Mouse (Mus musculus): ENCODE results near the gene 4930568D16Rik. TPM values are rescaled to one million over a fixed set of nuclear protein-coding genes. Genes with fewer than 3 reads are reported as not detected.

Gene 4930568D16Rik
- polyA plus RNA-seq, 1 experiment from 2014 or later, result not detected

DNA sequence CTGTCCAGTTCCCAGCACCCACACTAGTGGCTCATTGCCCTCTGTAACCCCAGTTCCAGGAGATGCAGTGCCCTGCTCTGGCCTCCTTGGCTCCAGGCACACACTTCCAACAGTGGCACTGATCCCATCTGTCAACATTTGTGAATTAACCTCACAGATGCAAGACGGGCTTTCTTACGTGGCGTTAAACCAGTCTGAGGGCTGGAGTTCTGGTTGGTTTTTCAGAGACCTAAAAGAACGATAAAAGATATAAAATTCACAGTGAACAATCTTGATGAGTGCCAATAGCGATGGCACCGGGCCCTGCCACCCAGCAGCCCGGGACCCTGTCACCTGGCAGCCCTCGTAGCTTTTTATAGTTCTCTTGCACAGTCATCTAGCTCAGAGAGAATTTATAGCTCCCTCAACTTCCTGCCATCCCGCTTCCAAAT is 17.9 kb upstream of the 4930568D16Rik start:
- WGBS, result 76% methylated on average over 9 of the region's 9 CpGs
- Histone ChIP-seq H3K4me1 (ENCODE audit: control insufficient read depth, insufficient read depth, low read length) (no peaks in the 10 kb centered on the region), H3K27ac (replicated peaks; ENCODE audit: low read depth, low read length) (no peak overlapping the region), H3K27me3 (replicated peaks; ENCODE audit: control insufficient read depth, insufficient read depth, low read length) (no peaks in the 10 kb centered on the region), H3K9me3 (ENCODE audit: control insufficient read depth, low read length) (0 out of 2 replicates have a peak, but pooled peaks cover 6% of the 10 kb centered on the region), H3K4me2 (ENCODE audit: low read depth, low read length) (no peak overlapping the region), H3K4me3 (ENCODE audit: low read depth, low read length) (no peak overlapping the region), H3K9ac (ENCODE audit: low read depth, low read length) (no peak overlapping the region), H3K36me3 (ENCODE audit: control insufficient read depth, insufficient read depth, low read length) (no peaks in the 10 kb centered on the region)
- DNase-seq (ENCODE audit: low spot score) (no peak), ATAC-seq (ENCODE audit: low read depth) (no peak)

DNA sequence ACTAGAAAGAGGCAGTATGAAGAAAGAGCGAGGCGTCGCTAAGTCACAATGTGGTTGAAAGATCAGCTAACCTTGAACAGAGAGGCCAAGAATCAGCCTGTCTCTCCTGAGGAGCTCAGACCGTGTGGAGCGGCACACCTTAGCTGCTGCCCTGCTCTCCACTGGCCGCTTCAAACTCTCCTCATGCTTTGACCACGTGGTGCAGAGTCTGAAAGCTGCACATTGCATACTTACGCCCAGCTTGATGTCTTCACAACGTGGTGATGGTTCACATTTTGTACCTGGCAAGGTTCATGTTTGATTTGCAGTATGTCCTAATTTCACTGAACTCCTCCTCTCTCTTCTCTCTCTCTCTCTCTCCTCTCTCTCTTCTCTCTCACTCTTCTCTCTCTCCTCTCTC is 11.8 kb upstream of the 4930568D16Rik start:
- ATAC-seq (ENCODE audit: low read depth) (no peak), DNase-seq (ENCODE audit: low spot score) (no peak)
- H3K9me3 ChIP-seq (ENCODE audit: control insufficient read depth, low read length), result no peaks in the 10 kb centered on the region
- no peak overlapping the region for H3K4me2 ChIP-seq (ENCODE audit: low read depth, low read length)
- H3K4me3 ChIP-seq (ENCODE audit: low read depth, low read length), result no peak overlapping the region
- 64% methylated on average over 9 of the region's 9 CpGs for WGBS
- no peaks in the 10 kb centered on the region for H3K4me1 ChIP-seq (ENCODE audit: control insufficient read depth, insufficient read depth, low read length)
- H3K27ac ChIP-seq (replicated peaks; ENCODE audit: low read depth, low read length), result no peak overlapping the region
- no peak overlapping the region for H3K9ac ChIP-seq (ENCODE audit: low read depth, low read length)
- no peaks in the 10 kb centered on the region for H3K27me3 ChIP-seq (replicated peaks; ENCODE audit: control insufficient read depth, insufficient read depth, low read length)
- no peaks in the 10 kb centered on the region for H3K36me3 ChIP-seq (ENCODE audit: control insufficient read depth, insufficient read depth, low read length)

- Histone ChIP-seq H3K4me3 (ENCODE audit: low read depth, low read length) (no peak overlapping the region), H3K36me3 (ENCODE audit: control insufficient read depth, insufficient read depth, low read length) (no peaks in the 10 kb centered on the region), H3K4me1 (ENCODE audit: control insufficient read depth, insufficient read depth, low read length) (no peaks in the 10 kb centered on the region), H3K27ac (replicated peaks; ENCODE audit: low read depth, low read length) (no peak overlapping the region), H3K4me2 (ENCODE audit: low read depth, low read length) (no peak overlapping the region), H3K9me3 (ENCODE audit: control insufficient read depth, low read length) (no peaks in the 10 kb centered on the region), H3K27me3 (replicated peaks; ENCODE audit: control insufficient read depth, insufficient read depth, low read length) (no peaks in the 10 kb centered on the region), H3K9ac (ENCODE audit: low read depth, low read length) (no peak overlapping the region)
- ATAC-seq (ENCODE audit: low read depth), result no peak
- no peak for DNase-seq (ENCODE audit: low spot score)
- WGBS, result 51% methylated on average over 6 of the region's 6 CpGs
Measured at GRCm38 (mm10) chr2:35377600-35377999, 10.1 kb upstream of the 4930568D16Rik start.

GRCm38 (mm10) chr2:35373003-35373402 is 5.5 kb upstream of the 4930568D16Rik start:
- Histone ChIP-seq H3K4me3 (ENCODE audit: low read depth, low read length) (no peak overlapping the region), H3K36me3 (ENCODE audit: control insufficient read depth, insufficient read depth, low read length) (no peaks in the 10 kb centered on the region), H3K9ac (ENCODE audit: low read depth, low read length) (no peak overlapping the region), H3K27ac (replicated peaks; ENCODE audit: low read depth, low read length) (no peak overlapping the region), H3K9me3 (ENCODE audit: control insufficient read depth, low read length) (no peaks in the 10 kb centered on the region), H3K27me3 (replicated peaks; ENCODE audit: control insufficient read depth, insufficient read depth, low read length) (no peaks in the 10 kb centered on the region), H3K4me1 (ENCODE audit: control insufficient read depth, insufficient read depth, low read length) (no peaks in the 10 kb centered on the region), H3K4me2 (ENCODE audit: low read depth, low read length) (no peak overlapping the region)
- no peak for DNase-seq (ENCODE audit: low spot score)
- ATAC-seq (ENCODE audit: low read depth), result no peak
- WGBS, result 19% methylated on average over 3 of the region's 3 CpGs

DNA sequence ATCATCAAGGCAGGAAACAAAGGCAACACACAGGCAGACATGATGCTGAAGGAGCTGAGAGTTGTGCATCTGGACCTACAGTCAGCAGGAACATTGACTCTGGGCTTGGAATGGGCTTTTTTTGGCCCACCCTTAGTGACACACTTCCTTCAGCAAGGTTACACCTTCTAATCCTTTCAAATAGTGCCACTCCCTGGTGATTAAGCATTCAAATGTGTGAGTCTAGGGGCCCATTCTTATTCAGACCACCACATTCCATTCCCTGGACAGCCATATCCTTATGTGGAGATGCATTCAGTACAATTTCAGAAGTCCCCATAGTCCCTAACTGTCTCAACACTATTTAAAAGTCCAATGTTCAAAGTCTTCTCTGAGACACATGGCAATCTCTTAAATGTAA is 3.2 kb upstream of the 4930568D16Rik start:
- Histone ChIP-seq H3K36me3 (ENCODE audit: control insufficient read depth, insufficient read depth, low read length) (no peaks in the 10 kb centered on the region), H3K9ac (ENCODE audit: low read depth, low read length) (no peak overlapping the region), H3K27me3 (replicated peaks; ENCODE audit: control insufficient read depth, insufficient read depth, low read length) (no peaks in the 10 kb centered on the region), H3K9me3 (ENCODE audit: control insufficient read depth, low read length) (no peaks in the 10 kb centered on the region), H3K4me2 (ENCODE audit: low read depth, low read length) (no peak overlapping the region), H3K4me3 (ENCODE audit: low read depth, low read length) (no peak overlapping the region), H3K4me1 (ENCODE audit: control insufficient read depth, insufficient read depth, low read length) (no peaks in the 10 kb centered on the region), H3K27ac (replicated peaks; ENCODE audit: low read depth, low read length) (no peak overlapping the region)
- no peak for ATAC-seq (ENCODE audit: low read depth)
- no peak for DNase-seq (ENCODE audit: low spot score)

GRCm38 (mm10) chr2:35349184-35349583 is 18.3 kb downstream of the 4930568D16Rik start:
- Histone ChIP-seq H3K36me3 (ENCODE audit: control insufficient read depth, insufficient read depth, low read length) (no peaks in the 10 kb centered on the region), H3K4me1 (ENCODE audit: control insufficient read depth, insufficient read depth, low read length) (no peaks in the 10 kb centered on the region), H3K27ac (replicated peaks; ENCODE audit: low read depth, low read length) (no peak overlapping the region), H3K4me2 (ENCODE audit: low read depth, low read length) (no peak overlapping the region), H3K4me3 (ENCODE audit: low read depth, low read length) (no peak overlapping the region), H3K27me3 (replicated peaks; ENCODE audit: control insufficient read depth, insufficient read depth, low read length) (no peaks in the 10 kb centered on the region), H3K9me3 (ENCODE audit: control insufficient read depth, low read length) (no peaks in the 10 kb centered on the region), H3K9ac (ENCODE audit: low read depth, low read length) (no peak overlapping the region)
- ATAC-seq (ENCODE audit: low read depth) (no peak), DNase-seq (ENCODE audit: low spot score) (peak; percentile 79)
- WGBS, result 51% methylated on average over 5 of the region's 5 CpGs

GRCm38 (mm10) chr2:35345984-35346383 is 21.5 kb downstream of the 4930568D16Rik start:
- Histone ChIP-seq H3K4me1 (ENCODE audit: control insufficient read depth, insufficient read depth, low read length) (no peaks in the 10 kb centered on the region), H3K9me3 (ENCODE audit: control insufficient read depth, low read length) (no peaks in the 10 kb centered on the region), H3K36me3 (ENCODE audit: control insufficient read depth, insufficient read depth, low read length) (no peaks in the 10 kb centered on the region), H3K27ac (replicated peaks; ENCODE audit: low read depth, low read length) (no peak overlapping the region), H3K4me3 (ENCODE audit: low read depth, low read length) (no peak overlapping the region), H3K4me2 (ENCODE audit: low read depth, low read length) (no peak overlapping the region), H3K9ac (ENCODE audit: low read depth, low read length) (no peak overlapping the region), H3K27me3 (replicated peaks; ENCODE audit: control insufficient read depth, insufficient read depth, low read length) (no peaks in the 10 kb centered on the region)
- no peak for ATAC-seq (ENCODE audit: low read depth)
- 64% methylated on average over 2 of the region's 2 CpGs for WGBS
- DNase-seq (ENCODE audit: low spot score), result no peak

DNA sequence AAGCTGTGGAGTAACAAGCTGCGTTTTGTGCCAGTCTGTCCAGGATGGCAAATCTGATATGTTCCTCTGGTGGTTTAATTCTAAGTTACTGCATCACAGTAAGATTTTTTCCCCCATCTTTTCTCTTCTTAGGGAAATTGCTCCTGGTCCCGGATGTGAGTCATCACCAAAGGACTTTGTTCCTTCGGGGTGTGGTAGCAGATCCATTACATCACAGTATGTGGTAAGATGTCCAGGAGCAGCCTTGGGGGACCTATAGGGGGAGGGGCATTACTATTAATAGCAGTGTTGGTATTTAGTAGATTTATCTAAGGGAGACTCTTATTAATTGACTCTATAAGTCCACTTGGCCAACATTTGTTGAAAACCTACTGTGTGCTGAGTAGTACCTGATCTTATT is 24.9 kb downstream of the 4930568D16Rik start:
- no peak overlapping the region for H3K4me3 ChIP-seq (ENCODE audit: low read depth, low read length)
- H3K4me2 ChIP-seq (ENCODE audit: low read depth, low read length), result no peak overlapping the region
- DNase-seq (ENCODE audit: low spot score) (no peak), ATAC-seq (ENCODE audit: low read depth) (no peak)
- 72% methylated on average over 3 of the region's 3 CpGs for WGBS
- H3K27ac ChIP-seq (replicated peaks; ENCODE audit: low read depth, low read length), result no peak overlapping the region
- no peaks in the 10 kb centered on the region for H3K36me3 ChIP-seq (ENCODE audit: control insufficient read depth, insufficient read depth, low read length)
- 0 out of 2 replicates have a peak, but pooled peaks cover 1% of the 10 kb centered on the region for H3K4me1 ChIP-seq (ENCODE audit: control insufficient read depth, insufficient read depth, low read length)
- no peaks in the 10 kb centered on the region for H3K9me3 ChIP-seq (ENCODE audit: control insufficient read depth, low read length)
- H3K27me3 ChIP-seq (replicated peaks; ENCODE audit: control insufficient read depth, insufficient read depth, low read length), result no peaks in the 10 kb centered on the region
- H3K9ac ChIP-seq (ENCODE audit: low read depth, low read length), result no peak overlapping the region

- no peaks in the 10 kb centered on the region for H3K36me3 ChIP-seq (ENCODE audit: control insufficient read depth, insufficient read depth, low read length)
- peaks cover 17% of the 10 kb centered on the region for H3K4me1 ChIP-seq (ENCODE audit: control insufficient read depth, insufficient read depth, low read length)
- ATAC-seq (ENCODE audit: low read depth) (no peak), DNase-seq (ENCODE audit: low spot score) (no peak)
- H3K27me3 ChIP-seq (replicated peaks; ENCODE audit: control insufficient read depth, insufficient read depth, low read length), result no peaks in the 10 kb centered on the region
- H3K4me2 ChIP-seq (ENCODE audit: low read depth, low read length), result no peak overlapping the region
- no peak overlapping the region for H3K9ac ChIP-seq (ENCODE audit: low read depth, low read length)
- no peak overlapping the region for H3K27ac ChIP-seq (replicated peaks; ENCODE audit: low read depth, low read length)
- H3K4me3 ChIP-seq (ENCODE audit: low read depth, low read length), result no peak overlapping the region
- no peaks in the 10 kb centered on the region for H3K9me3 ChIP-seq (ENCODE audit: control insufficient read depth, low read length)
- 78% methylated on average over 6 of the region's 6 CpGs for WGBS
Measured at GRCm38 (mm10) chr2:35338707-35339106, 28.8 kb downstream of the 4930568D16Rik start.
